Mouse (Mus musculus) layer of hippocampus, postnatal 10 days (tissue): ENCODE data around the gene Arhgap45. TPM values are rescaled to one million over a fixed set of nuclear protein-coding genes. Genes with fewer than 3 reads are reported as not detected.

ENCODE experiments used
- DNase-seq, 2 experiments: peaks; one replicate each; pipeline ENCODE4 v3.0.0; 2021; ENCODE audit warnings: low spot score in 2 of 2
- long read RNA-seq: library from polyadenylated mRNA; stranded (forward); transcript quantifications from one replicate; pipeline ENCODE4 v2.0.0, GENCODE M21; 2023
- total RNA-seq, 2 experiments: library from RNA; stranded (reverse); gene quantifications; 2 replicates each; pipeline ENCODE4 v1.2.3; 2021

Gene Arhgap45
- total RNA-seq: 1 to 10 TPM; 3.3 to 3.8 TPM
- long read RNA-seq, partial matches to known transcripts: 1 of 3 reads
- long read RNA-seq, other reads (novel, unspliced or antisense): 1 of 3 reads

- DNase-seq: no peak
Observed at GRCm38 (mm10) chr10:80016511-80016910, at the start of gene Arhgap45. Gene Arhgap45 (plus strand): TSS chr10:80016653.

GRCm38 (mm10) chr10:79966886-79967400, 49.5 kb upstream of the Arhgap45 start:
- no peak for DNase-seq

- no peak for DNase-seq
Observed at GRCm38 (mm10) chr10:79968181-79968580, 48.3 kb upstream of the Arhgap45 start.

GRCm38 (mm10) chr10:79969124-79969568, 47.3 kb upstream of the Arhgap45 start:
- no peak for DNase-seq

GRCm38 (mm10) chr10:79970415-79971182, 45.9 kb upstream of the Arhgap45 start, which contains the start of gene Grin3b:
Gene Grin3b (plus strand): TSS chr10:79970715.
- no peak for DNase-seq

- DNase-seq: no peak
Observed at GRCm38 (mm10) chr10:79971183-79971497, 45.3 kb upstream of the Arhgap45 start.

- no peak for DNase-seq
Observed at GRCm38 (mm10) chr10:79972831-79973230, 43.6 kb upstream of the Arhgap45 start.

- no peak for DNase-seq
Observed at GRCm38 (mm10) chr10:79974087-79974486, 42.4 kb upstream of the Arhgap45 start.

GRCm38 (mm10) chr10:79974668-79975067, 41.8 kb upstream of the Arhgap45 start:
- no peak for DNase-seq

- no peak for DNase-seq
Observed at GRCm38 (mm10) chr10:79976071-79976721, 40.3 kb upstream of the Arhgap45 start.

- no peak for DNase-seq
Observed at GRCm38 (mm10) chr10:79976722-79977107, 39.7 kb upstream of the Arhgap45 start.

- DNase-seq: no peak
Observed at GRCm38 (mm10) chr10:79977324-79977723, 39.1 kb upstream of the Arhgap45 start.

- DNase-seq: no peak
Observed at GRCm38 (mm10) chr10:79978061-79978460, 38.4 kb upstream of the Arhgap45 start.

GRCm38 (mm10) chr10:79979401-79980155, 36.9 kb upstream of the Arhgap45 start:
- DNase-seq: no peak

GRCm38 (mm10) chr10:79983205-79983604, 33.2 kb upstream of the Arhgap45 start:
- no peak for DNase-seq

- peak; percentile 74 to 81 for DNase-seq
Observed at GRCm38 (mm10) chr10:79983670-79984069, 32.8 kb upstream of the Arhgap45 start.

- DNase-seq: peak; percentile 78 to 85
Observed at GRCm38 (mm10) chr10:79984195-79984816, 32.1 kb upstream of the Arhgap45 start, which contains the start of gene Tmem259. Gene Tmem259 (minus strand): TSS chr10:79984330.

- peak; percentile 91 to 92 for DNase-seq
Observed at GRCm38 (mm10) chr10:79984871-79985270, 31.6 kb upstream of the Arhgap45 start.

- peak; percentile 53 to 59 for DNase-seq
Observed at GRCm38 (mm10) chr10:79985334-79986231, 30.9 kb upstream of the Arhgap45 start.
